Mouse (Mus musculus) embryonic facial prominence, embryonic 15.5 days (tissue): ENCODE measurements around the gene Kif6. TPM values are rescaled to one million over a fixed set of nuclear protein-coding genes. Genes with fewer than 3 reads are reported as not detected.
A peak's percentile ranks its signal among the peaks of the same experiment; 100 is the strongest.

Experiments used
- ATAC-seq: fragments of 200-750 bp; cut with Nextera tagmentation; 2 replicates; pipeline ENCODE4 v1.8.0; 2017; ENCODE audit warnings: low read depth, moderate TSS enrichment; ENCODE audit not compliant: insufficient number of reproducible peaks, low FRiP score, low TSS enrichment
- H3K27ac ChIP-seq: fragments of 300-500 bp; sonication (generic); replicated peaks from 2 replicates; pipeline ENCODE4 v1.5.1; 2015; ENCODE audit warnings: mild to moderate bottlenecking, inconsistent platforms
- H3K27me3 ChIP-seq: fragments of 300-500 bp; sonication (generic); 2 replicates; pipeline ENCODE4 v1.6.1; 2015; ENCODE audit warnings: inconsistent platforms
- H3K36me3 ChIP-seq: fragments of 300-500 bp; sonication (generic); 2 replicates; pipeline ENCODE4 v1.6.1; 2015; ENCODE audit warnings: mild to moderate bottlenecking, inconsistent platforms
- H3K4me1 ChIP-seq: fragments of 300-500 bp; sonication (generic); 2 replicates; pipeline ENCODE4 v1.6.1; 2015; ENCODE audit warnings: inconsistent platforms
- H3K4me2 ChIP-seq: fragments of 300-500 bp; sonication (generic); replicated peaks from 2 replicates; pipeline ENCODE4 v1.6.1; 2015; ENCODE audit warnings: mild to moderate bottlenecking, inconsistent platforms
- H3K4me3 ChIP-seq: fragments of 300-500 bp; sonication (generic); replicated peaks from 2 replicates; pipeline ENCODE4 v1.5.1; 2015; ENCODE audit warnings: mild to moderate bottlenecking, inconsistent platforms
- H3K9ac ChIP-seq: fragments of 300-500 bp; sonication (generic); 2 replicates; pipeline ENCODE4 v1.6.1; 2015; ENCODE audit warnings: inconsistent platforms
- H3K9me3 ChIP-seq: fragments of 300-500 bp; sonication (generic); replicated peaks from 2 replicates; pipeline ENCODE4 v1.6.1; 2016; ENCODE audit warnings: inconsistent platforms
- WGBS: fragments of 180-500 bp; shearing (Covaris S2); methylation state at CpG from one replicate; pipeline ENCODE4 v1.1.7; 2015; 5-methylcytosine and 5-hydroxymethylcytosine counted together
- polyA plus RNA-seq: library from polyadenylated mRNA; unstranded; fragments of >200 nt; fragmentation: Nextera tagmentation; extraction: Ambion mirVana; gene quantifications from 2 replicates; pipeline ENCODE4 v1.2.1, GENCODE M21; 2015

The Kif6 gene
- polyA plus RNA-seq, 1 experiment from 2014 or later, result 3.9 TPM

DNA sequence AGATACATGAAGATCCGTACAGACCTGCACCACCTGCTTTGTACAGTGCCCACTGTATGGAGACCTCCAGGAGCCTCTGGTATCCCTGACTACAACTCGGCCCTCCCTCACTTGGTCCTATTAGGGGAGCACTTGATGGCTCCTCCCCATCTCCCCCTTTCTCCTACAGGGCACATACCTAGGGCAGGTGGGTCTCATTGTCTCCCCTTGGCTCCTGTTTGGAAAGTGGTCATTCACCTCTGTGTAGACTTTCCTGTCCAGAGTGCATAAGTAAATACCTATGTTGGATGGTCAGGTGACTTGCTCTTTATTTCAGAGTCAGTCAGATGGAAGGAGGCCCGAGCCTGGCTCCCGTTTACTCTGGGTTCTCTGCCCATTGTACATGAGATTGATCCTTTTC is 308.5 kb downstream of the Kif6 start:
- no peak for ATAC-seq
- no peaks in the 10 kb centered on the region for H3K27me3 ChIP-seq
- 67% methylated on average over 4 of the region's 4 CpGs for WGBS

DNA sequence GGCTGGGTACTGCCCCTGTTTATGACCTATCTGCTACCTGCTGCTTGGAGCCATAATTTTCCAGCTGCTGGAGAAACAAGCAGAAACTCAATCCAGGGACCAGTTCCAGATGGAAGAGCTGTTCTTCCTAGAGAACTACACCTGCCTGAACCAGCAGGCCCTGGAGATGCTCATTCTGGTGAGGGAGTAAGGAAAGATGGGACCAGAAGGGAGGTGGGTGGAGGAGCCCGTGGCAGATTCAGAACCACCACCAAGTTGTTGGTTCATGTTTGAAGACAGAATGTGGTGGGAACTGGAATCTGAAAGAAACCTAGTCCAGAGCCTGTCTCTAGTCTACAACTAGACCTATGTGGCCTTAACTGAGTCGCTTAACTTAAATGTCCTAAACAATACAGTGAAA is 312.7 kb downstream of the Kif6 start:
- H3K9ac ChIP-seq, result no peak overlapping the region
- 78% methylated on average over 2 of the region's 2 CpGs for WGBS
- no peaks in the 10 kb centered on the region for H3K27me3 ChIP-seq
- no peak overlapping the region for H3K4me3 ChIP-seq
- H3K27ac ChIP-seq, result no peak overlapping the region
- H3K4me1 ChIP-seq, result no peaks in the 10 kb centered on the region
- H3K4me2 ChIP-seq, result no peak overlapping the region
- no peaks in the 10 kb centered on the region for H3K36me3 ChIP-seq
- H3K9me3 ChIP-seq, result no peaks in the 10 kb centered on the region
- no peak for ATAC-seq

More for the DNA sequence above, 308.5 kb downstream of the Kif6 start:
- no peaks in the 10 kb centered on the region for H3K36me3 ChIP-seq
- no peaks in the 10 kb centered on the region for H3K4me1 ChIP-seq
- no peak overlapping the region for H3K4me2 ChIP-seq
- no peak overlapping the region for H3K9ac ChIP-seq
- H3K27ac ChIP-seq, result no peak overlapping the region
- no peak overlapping the region for H3K4me3 ChIP-seq
- no peaks in the 10 kb centered on the region for H3K9me3 ChIP-seq

DNA sequence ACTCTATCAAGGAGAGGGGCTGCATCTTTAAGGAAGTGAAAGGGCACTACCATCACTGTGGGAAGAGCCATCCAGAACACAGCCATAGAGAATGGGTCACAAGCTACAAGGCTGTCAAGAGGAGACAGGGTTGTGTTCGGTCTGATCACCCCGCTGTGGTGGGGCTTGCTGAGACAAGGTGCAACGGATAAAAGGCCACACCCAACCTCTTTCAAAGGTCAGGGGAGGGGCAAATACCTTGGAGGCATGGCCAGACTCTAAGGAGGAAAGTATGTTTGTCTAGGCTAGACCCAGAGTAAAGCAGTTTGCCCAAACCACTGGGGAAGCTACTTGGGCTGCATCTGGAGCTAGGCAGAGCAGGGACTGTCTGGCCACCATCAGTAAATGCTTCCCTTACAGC is 318.9 kb downstream of the Kif6 start:
- Histone ChIP-seq H3K4me3 (no peak overlapping the region), H3K36me3 (no peaks in the 10 kb centered on the region), H3K9ac (no peak overlapping the region), H3K27me3 (no peaks in the 10 kb centered on the region), H3K27ac (no peak overlapping the region), H3K4me2 (no peak overlapping the region), H3K9me3 (no peaks in the 10 kb centered on the region), H3K4me1 (no peaks in the 10 kb centered on the region)
- 55% methylated on average over 3 of the region's 3 CpGs for WGBS
- ATAC-seq, result no peak

DNA sequence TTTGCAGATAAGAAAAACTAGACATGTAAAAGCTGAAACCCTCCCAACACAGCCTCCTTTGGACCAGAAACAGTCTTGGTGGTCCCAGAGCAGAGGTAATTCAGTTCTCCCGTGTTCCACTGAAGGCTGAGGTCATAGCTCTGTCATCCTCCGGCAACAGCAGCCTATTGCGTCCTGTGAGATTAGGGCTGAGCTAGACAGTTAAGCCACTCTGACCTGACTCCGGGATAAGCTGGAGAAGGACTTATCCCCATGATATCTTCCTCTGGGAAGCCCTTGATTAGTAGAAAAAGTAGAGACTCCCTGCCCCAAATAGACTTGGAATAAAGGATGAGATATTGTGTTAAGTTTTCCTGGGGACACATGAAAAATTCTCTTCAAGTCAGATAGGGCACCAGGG is 319.6 kb downstream of the Kif6 start:
- H3K4me1 ChIP-seq, result no peaks in the 10 kb centered on the region
- no peak overlapping the region for H3K27ac ChIP-seq
- no peak overlapping the region for H3K4me3 ChIP-seq
- no peaks in the 10 kb centered on the region for H3K27me3 ChIP-seq
- no peaks in the 10 kb centered on the region for H3K36me3 ChIP-seq
- no peak for ATAC-seq
- WGBS, result 64% methylated on average over 4 of the region's 4 CpGs
- no peak overlapping the region for H3K9ac ChIP-seq
- H3K4me2 ChIP-seq, result no peak overlapping the region
- H3K9me3 ChIP-seq, result no peaks in the 10 kb centered on the region

DNA sequence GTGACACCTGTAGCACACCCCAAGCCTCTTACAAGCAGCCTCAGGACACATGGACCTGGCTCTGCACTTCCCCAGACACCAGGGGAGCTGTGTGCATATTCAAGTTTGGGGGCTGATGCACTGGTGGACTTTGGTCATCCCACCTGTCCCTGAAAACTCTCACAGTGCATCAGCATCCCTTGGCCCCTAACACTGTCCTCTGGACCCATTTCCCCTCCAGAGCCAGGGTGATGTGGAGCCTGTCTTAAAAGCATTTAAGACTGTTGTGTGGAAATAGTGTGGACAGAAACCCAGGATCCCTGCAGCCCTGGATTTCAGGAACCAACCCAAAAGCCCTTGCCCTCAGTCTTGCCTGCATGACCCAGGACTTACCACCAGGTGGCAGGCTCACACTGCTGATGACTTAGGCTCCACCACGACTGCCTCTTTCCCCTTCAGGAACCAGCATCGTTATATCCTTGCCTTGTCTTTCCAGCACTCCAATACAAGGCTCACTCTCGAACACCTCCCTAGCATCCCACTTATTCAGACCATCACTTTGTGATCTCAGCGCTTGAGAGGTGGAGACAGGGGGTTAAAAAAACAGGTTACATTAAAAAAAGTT is 320.8 kb downstream of the Kif6 start:
- H3K4me1 ChIP-seq, result no peaks in the 10 kb centered on the region
- H3K27me3 ChIP-seq, result no peaks in the 10 kb centered on the region
- no peaks in the 10 kb centered on the region for H3K36me3 ChIP-seq
- WGBS, result 3% methylated on average over 4 of the region's 4 CpGs
- no peak overlapping the region for H3K4me3 ChIP-seq
- H3K9me3 ChIP-seq, result no peaks in the 10 kb centered on the region
- no peak; the same call in 1 of the 2 replicates for ATAC-seq
- H3K27ac ChIP-seq, result no peak overlapping the region
- no peak overlapping the region for H3K4me2 ChIP-seq
- no peak overlapping the region for H3K9ac ChIP-seq

DNA sequence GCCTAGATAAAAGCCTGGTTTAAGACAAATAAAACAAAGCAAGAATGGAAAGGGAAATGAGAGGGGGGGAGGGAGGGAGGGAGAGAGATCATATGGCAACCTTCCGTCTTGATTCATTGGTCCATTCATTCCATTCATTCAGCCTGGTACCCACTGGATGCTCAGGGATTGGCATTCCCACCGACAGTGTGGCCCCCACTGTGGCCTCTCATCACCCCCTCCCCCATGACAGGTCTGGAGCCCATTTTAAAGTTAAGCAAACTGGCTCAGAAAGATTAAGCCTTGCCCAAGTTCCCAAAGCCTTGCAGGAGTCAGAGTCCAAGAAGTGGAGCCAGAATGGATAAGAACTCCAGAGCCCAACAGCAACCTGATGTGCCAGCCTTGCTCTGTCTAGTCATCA is 321.3 kb downstream of the Kif6 start:
- H3K27ac ChIP-seq, result no peak overlapping the region
- no peak overlapping the region for H3K4me3 ChIP-seq
- H3K36me3 ChIP-seq, result no peaks in the 10 kb centered on the region
- 29% methylated on average over 2 of the region's 2 CpGs for WGBS
- H3K9ac ChIP-seq, result no peak overlapping the region
- ATAC-seq, result 0 out of 2 replicates have a peak, but pooled peaks have one; percentile 14
- no peaks in the 10 kb centered on the region for H3K27me3 ChIP-seq
- H3K4me2 ChIP-seq, result no peak overlapping the region
- no peaks in the 10 kb centered on the region for H3K4me1 ChIP-seq
- H3K9me3 ChIP-seq, result no peaks in the 10 kb centered on the region

DNA sequence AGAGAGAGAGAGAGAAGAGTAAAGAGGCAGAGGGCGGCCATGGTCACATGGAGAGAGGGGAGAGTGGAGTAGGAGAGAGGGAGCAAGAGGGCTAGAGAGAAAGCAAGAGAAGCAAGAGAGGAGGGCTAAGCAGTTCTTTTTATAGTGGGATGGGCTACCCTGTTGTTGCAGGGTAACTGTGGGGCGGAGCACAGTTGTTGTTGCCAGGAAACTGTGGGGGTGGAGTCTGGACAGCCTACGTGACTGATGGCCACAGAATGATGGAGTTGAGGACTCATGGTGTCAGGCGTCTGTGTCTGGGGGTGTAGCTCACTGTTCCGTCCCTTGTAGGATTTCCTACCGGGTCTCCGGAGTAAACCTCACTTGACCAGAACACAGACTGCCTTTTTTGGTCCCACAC is 324.2 kb downstream of the Kif6 start:
- Histone ChIP-seq H3K4me2 (no peak overlapping the region), H3K36me3 (no peaks in the 10 kb centered on the region), H3K4me1 (no peaks in the 10 kb centered on the region), H3K27ac (no peak overlapping the region), H3K9ac (no peak overlapping the region), H3K4me3 (no peak overlapping the region), H3K9me3 (no peaks in the 10 kb centered on the region), H3K27me3 (no peaks in the 10 kb centered on the region)
- no peak for ATAC-seq
- WGBS, result 67% methylated on average over 7 of the region's 7 CpGs

DNA sequence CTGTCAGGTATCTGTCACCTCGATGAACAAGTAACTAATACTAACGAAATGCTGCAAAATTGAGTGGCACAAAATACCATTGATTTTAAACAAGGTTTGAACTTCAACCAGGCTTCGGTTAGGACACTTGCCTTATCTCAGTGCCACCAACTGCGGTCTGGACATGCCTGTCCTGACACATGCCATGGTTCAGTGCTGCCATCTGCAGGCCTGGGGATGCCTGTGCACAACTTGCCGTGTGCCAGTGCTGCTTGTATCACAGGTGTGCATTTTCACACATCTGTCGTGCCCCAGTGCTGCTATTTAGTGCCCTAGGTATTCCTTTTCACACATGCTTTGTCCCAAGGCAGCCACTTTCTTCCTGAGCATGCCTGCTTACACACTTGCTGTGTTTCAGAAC is 327.7 kb downstream of the Kif6 start:
- Histone ChIP-seq H3K27ac (no peak overlapping the region), H3K36me3 (no peaks in the 10 kb centered on the region), H3K27me3 (no peaks in the 10 kb centered on the region), H3K9me3 (no peaks in the 10 kb centered on the region), H3K4me3 (no peak overlapping the region), H3K4me2 (no peak overlapping the region), H3K9ac (no peak overlapping the region), H3K4me1 (no peaks in the 10 kb centered on the region)
- 71% methylated on average over 6 of the region's 6 CpGs for WGBS
- ATAC-seq, result no peak

DNA sequence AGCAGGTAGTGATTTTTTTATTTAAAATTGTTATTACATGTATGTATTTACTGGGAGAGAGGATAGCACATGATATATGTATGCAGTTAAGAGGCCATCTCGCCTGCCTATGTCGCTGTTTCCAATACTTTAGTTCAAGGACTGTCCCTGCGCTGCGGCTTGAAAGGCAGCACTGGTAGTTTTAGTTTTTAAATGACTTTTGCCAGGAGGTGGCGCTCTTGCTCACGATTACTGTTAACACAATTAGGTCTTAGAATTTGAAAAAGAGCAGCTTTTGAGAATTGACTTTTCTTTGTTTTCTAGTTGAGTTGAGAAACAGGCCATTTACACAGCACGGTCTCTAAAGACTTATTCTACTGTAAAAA is 336.5 kb downstream of the Kif6 start:
- Histone ChIP-seq H3K9ac (no peak overlapping the region), H3K27ac (peak overlapping the region; percentile 44; the same call in 1 of the 2 replicates), H3K27me3 (no peaks in the 10 kb centered on the region), H3K36me3 (no peaks in the 10 kb centered on the region), H3K4me1 (peaks cover 7% of the 10 kb centered on the region), H3K4me3 (0 out of 2 replicates have a peak overlapping the region, but pooled peaks have one; percentile 17), H3K4me2 (peak overlapping the region; percentile 43), H3K9me3 (no peaks in the 10 kb centered on the region)
- ATAC-seq, result no peak
- 6% methylated on average over 7 of the region's 7 CpGs for WGBS

DNA sequence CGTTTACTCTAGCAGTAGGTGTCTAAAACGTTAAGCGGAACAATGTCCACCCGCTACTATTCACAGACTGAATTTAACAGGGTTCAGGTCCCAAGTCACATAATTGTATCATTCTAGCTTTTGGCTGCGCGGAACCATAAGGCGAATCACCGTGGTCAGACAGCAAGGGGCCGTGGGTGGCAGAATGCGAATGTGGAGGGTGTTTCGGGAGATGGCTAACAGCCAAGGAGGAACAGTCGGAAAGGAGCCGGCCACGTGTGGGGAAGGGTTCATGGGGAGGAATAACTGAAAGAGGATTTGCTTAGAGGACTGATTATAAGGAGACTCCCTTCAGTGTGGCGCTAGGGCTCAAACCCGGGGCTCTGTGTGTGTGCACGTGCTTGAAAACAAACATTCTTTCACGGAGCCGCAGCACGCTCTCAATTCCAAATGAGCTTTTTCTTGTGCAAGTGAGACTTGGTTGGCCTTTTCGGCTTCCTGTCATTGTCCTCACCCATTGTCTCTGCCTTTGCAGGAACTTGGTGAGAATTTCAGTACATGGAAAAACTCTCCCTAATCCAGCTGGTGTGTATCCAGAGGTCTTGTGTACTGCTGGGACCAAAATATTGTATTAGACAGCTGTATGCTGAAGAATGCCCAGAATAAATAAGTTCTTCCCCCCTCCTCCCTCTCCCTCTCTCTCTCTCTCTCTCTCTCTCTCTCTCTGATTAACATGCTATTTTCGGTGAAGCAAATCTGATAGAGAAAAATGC is 337.1 kb downstream of the Kif6 start:
- peak overlapping the region; percentile 44 for H3K27ac ChIP-seq
- ATAC-seq, result 0 out of 2 replicates have a peak, but pooled peaks have one; percentile 39
- peak overlapping the region; percentile 17; the same call in 1 of the 2 replicates for H3K4me3 ChIP-seq
- no peak overlapping the region for H3K9ac ChIP-seq
- H3K4me1 ChIP-seq, result peaks cover 7% of the 10 kb centered on the region
- WGBS, result 39% methylated on average over 22 of the region's 22 CpGs
- peak overlapping the region; percentile 43 for H3K4me2 ChIP-seq
- no peaks in the 10 kb centered on the region for H3K9me3 ChIP-seq
- no peaks in the 10 kb centered on the region for H3K36me3 ChIP-seq
- H3K27me3 ChIP-seq, result no peaks in the 10 kb centered on the region

DNA sequence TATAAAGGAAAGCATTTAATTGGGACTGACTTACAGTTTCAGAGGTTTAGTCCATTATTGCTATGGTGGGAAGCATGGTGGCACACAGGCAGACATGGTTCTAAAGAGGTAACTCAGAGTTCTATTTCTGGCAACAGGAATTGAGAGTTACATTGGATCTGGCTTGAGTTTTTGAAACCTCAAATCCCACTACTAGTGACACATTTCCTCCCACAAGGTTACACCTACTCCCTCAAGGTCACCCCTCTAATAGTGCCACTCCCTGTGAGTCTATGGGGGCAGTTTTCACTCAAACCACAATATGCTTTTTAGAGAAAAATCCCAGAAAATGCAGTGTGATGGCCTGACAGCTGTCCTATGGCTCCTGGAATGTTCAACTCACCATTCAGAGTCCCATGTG is 344.1 kb downstream of the Kif6 start:
- no peak for ATAC-seq
- Histone ChIP-seq H3K4me3 (no peak overlapping the region), H3K9me3 (no peaks in the 10 kb centered on the region), H3K9ac (no peak overlapping the region), H3K4me1 (no peaks in the 10 kb centered on the region), H3K36me3 (no peaks in the 10 kb centered on the region), H3K27me3 (no peaks in the 10 kb centered on the region), H3K27ac (no peak overlapping the region), H3K4me2 (no peak overlapping the region)
